Mouse (Mus musculus): ENCODE results near the gene Heatr5b. TPM values are rescaled to one million over a fixed set of nuclear protein-coding genes. Genes with fewer than 3 reads are reported as not detected.

The Heatr5b gene
- polyA plus RNA-seq, 1 experiment from 2014 or later = 7.0 TPM

- 9% methylated on average over 6 of the region's 6 CpGs for WGBS
- no peak overlapping the region for H3K4me3 ChIP-seq (ENCODE audit: low read depth, low read length)
- H3K9me3 ChIP-seq (ENCODE audit: control insufficient read depth) = no peaks in the 10 kb centered on the region
- no peaks in the 10 kb centered on the region for H3K4me1 ChIP-seq (replicated peaks; ENCODE audit: control insufficient read depth, insufficient read depth, low read length)
- no peaks in the 10 kb centered on the region for H3K27me3 ChIP-seq (replicated peaks; ENCODE audit: control insufficient read depth, insufficient read depth, low read length)
- peak; percentile 95 for ATAC-seq
- no peak overlapping the region for H3K4me2 ChIP-seq (replicated peaks; ENCODE audit: low read depth)
- H3K9ac ChIP-seq (ENCODE audit: low read depth, low read length) = no peak overlapping the region
- H3K36me3 ChIP-seq (ENCODE audit: control insufficient read depth, insufficient read depth) = 0 out of 2 replicates have a peak, but pooled peaks cover 3% of the 10 kb centered on the region
- peak overlapping the region; percentile 17 for H3K27ac ChIP-seq (ENCODE audit: low read depth, low read length)
- TF ChIP-seq CTCF (IDR thresholded peaks at IDR 0.05; ENCODE audit: low read depth) = no peak
Measured at GRCm38 (mm10) chr17:78724461-78725055, 110.6 kb downstream of the Heatr5b start.

GRCm38 (mm10) chr17:78721690-78722089 lies 113.5 kb downstream of the Heatr5b start:
- TF ChIP-seq CTCF (IDR thresholded peaks at IDR 0.05; ENCODE audit: low read depth) = no peak
- no peak overlapping the region for H3K4me3 ChIP-seq (ENCODE audit: low read depth, low read length)
- no peak overlapping the region for H3K9ac ChIP-seq (ENCODE audit: low read depth, low read length)
- H3K4me1 ChIP-seq (replicated peaks; ENCODE audit: control insufficient read depth, insufficient read depth, low read length) = no peaks in the 10 kb centered on the region
- peaks cover 16% of the 10 kb centered on the region for H3K36me3 ChIP-seq (ENCODE audit: control insufficient read depth, insufficient read depth)
- H3K9me3 ChIP-seq (ENCODE audit: control insufficient read depth) = no peaks in the 10 kb centered on the region
- no peak overlapping the region for H3K27ac ChIP-seq (ENCODE audit: low read depth, low read length)
- WGBS = 76% methylated on average over 7 of the region's 7 CpGs
- no peak overlapping the region for H3K4me2 ChIP-seq (replicated peaks; ENCODE audit: low read depth)
- ATAC-seq = no peak
- H3K27me3 ChIP-seq (replicated peaks; ENCODE audit: control insufficient read depth, insufficient read depth, low read length) = no peaks in the 10 kb centered on the region

DNA sequence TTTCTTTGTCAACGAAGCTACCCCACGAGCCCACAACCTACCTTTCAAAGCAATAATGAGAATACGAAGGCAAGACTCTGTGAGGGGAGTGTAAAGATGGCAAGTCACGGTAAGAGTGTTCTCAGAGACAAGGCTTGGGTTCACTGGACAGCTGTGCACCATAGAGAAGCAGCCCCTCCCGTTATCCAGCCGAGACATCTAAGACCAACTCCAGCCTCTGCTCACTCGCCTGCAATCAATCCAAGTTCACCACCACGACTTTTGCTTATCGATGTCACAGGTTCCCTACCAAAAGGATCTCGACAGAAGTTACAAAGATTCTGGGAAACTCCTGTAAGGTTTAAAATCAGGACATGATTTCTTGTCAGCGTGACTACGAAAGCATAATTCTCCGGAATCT lies 116.1 kb downstream of the Heatr5b start:
- no peak overlapping the region for H3K27ac ChIP-seq (ENCODE audit: low read depth, low read length)
- TF ChIP-seq CTCF (IDR thresholded peaks at IDR 0.05; ENCODE audit: low read depth) = no peak
- H3K4me1 ChIP-seq (replicated peaks; ENCODE audit: control insufficient read depth, insufficient read depth, low read length) = no peaks in the 10 kb centered on the region
- H3K4me2 ChIP-seq (replicated peaks; ENCODE audit: low read depth) = no peak overlapping the region
- H3K4me3 ChIP-seq (ENCODE audit: low read depth, low read length) = no peak overlapping the region
- no peaks in the 10 kb centered on the region for H3K27me3 ChIP-seq (replicated peaks; ENCODE audit: control insufficient read depth, insufficient read depth, low read length)
- 92% methylated on average over 13 of the region's 13 CpGs for WGBS
- ATAC-seq = no peak
- H3K36me3 ChIP-seq (ENCODE audit: control insufficient read depth, insufficient read depth) = peaks cover 16% of the 10 kb centered on the region
- H3K9ac ChIP-seq (ENCODE audit: low read depth, low read length) = no peak overlapping the region
- no peaks in the 10 kb centered on the region for H3K9me3 ChIP-seq (ENCODE audit: control insufficient read depth)

GRCm38 (mm10) chr17:78710258-78710657 lies 124.9 kb downstream of the Heatr5b start:
- no peak overlapping the region for H3K27ac ChIP-seq (ENCODE audit: low read depth, low read length)
- H3K27me3 ChIP-seq (replicated peaks; ENCODE audit: control insufficient read depth, insufficient read depth, low read length) = no peaks in the 10 kb centered on the region
- H3K4me1 ChIP-seq (replicated peaks; ENCODE audit: control insufficient read depth, insufficient read depth, low read length) = no peaks in the 10 kb centered on the region
- H3K9ac ChIP-seq (ENCODE audit: low read depth, low read length) = no peak overlapping the region
- 0 out of 2 replicates have a peak, but pooled peaks cover 6% of the 10 kb centered on the region for H3K36me3 ChIP-seq (ENCODE audit: control insufficient read depth, insufficient read depth)
- TF ChIP-seq CTCF (IDR thresholded peaks at IDR 0.05; ENCODE audit: low read depth) = no peak
- H3K4me2 ChIP-seq (replicated peaks; ENCODE audit: low read depth) = no peak overlapping the region
- H3K9me3 ChIP-seq (ENCODE audit: control insufficient read depth) = 0 out of 2 replicates have a peak, but pooled peaks cover 5% of the 10 kb centered on the region
- WGBS = 69% methylated on average over 2 of the region's 2 CpGs
- no peak for ATAC-seq
- H3K4me3 ChIP-seq (ENCODE audit: low read depth, low read length) = no peak overlapping the region

DNA sequence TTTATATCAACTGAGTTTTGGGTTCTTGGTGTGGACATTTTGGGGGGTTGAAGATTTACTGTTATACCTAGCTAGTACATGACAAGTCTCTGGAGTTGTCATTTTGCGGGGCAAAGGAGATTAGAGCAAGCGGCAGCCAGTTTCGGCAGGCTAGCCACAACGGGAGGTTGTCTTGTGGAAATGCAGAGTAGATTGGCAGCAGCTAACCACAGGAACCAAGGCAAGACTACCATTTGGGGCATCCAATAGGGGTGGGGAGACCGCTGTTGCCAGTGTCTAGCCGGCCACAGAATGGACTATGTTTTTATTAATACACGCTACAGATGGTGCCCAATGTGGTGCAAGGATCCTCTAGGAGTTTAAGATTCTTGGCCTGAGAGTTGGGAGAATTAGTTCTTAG lies 126.7 kb downstream of the Heatr5b start:
- no peaks in the 10 kb centered on the region for H3K4me1 ChIP-seq (replicated peaks; ENCODE audit: control insufficient read depth, insufficient read depth, low read length)
- peaks cover 13% of the 10 kb centered on the region; the same call in 1 of the 2 replicates for H3K36me3 ChIP-seq (ENCODE audit: control insufficient read depth, insufficient read depth)
- H3K9ac ChIP-seq (ENCODE audit: low read depth, low read length) = no peak overlapping the region
- WGBS = 84% methylated on average over 7 of the region's 7 CpGs
- H3K27ac ChIP-seq (ENCODE audit: low read depth, low read length) = no peak overlapping the region
- 0 out of 2 replicates have a peak, but pooled peaks cover 5% of the 10 kb centered on the region for H3K9me3 ChIP-seq (ENCODE audit: control insufficient read depth)
- no peak for ATAC-seq
- H3K4me3 ChIP-seq (ENCODE audit: low read depth, low read length) = no peak overlapping the region
- H3K4me2 ChIP-seq (replicated peaks; ENCODE audit: low read depth) = no peak overlapping the region
- no peak for TF ChIP-seq CTCF (IDR thresholded peaks at IDR 0.05; ENCODE audit: low read depth)
- no peaks in the 10 kb centered on the region for H3K27me3 ChIP-seq (replicated peaks; ENCODE audit: control insufficient read depth, insufficient read depth, low read length)

DNA sequence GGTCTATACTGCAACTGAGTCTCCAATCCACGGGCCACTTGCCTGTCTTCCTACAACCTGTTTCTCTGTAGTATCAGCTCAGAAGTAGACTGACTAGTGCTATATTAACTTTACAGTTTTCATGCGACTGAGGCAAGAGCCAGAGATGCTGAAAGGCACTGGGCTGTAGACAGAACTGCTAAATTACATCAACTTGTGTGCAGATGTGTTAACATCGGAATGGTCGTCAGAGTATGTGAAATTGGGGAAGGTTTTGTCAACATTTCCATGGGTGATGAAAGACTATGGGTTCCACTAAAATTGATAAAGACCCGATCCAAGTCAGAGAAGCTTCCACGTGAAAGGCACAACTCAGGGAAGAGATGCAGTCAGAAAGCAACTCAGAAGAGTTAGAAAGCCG lies 132.2 kb downstream of the Heatr5b start:
- no peak for ATAC-seq
- WGBS = 87% methylated on average over 7 of the region's 7 CpGs
- Histone ChIP-seq H3K27ac (ENCODE audit: low read depth, low read length) (no peak overlapping the region), H3K36me3 (ENCODE audit: control insufficient read depth, insufficient read depth) (peaks cover 13% of the 10 kb centered on the region; the same call in 1 of the 2 replicates), H3K4me3 (ENCODE audit: low read depth, low read length) (no peak overlapping the region), H3K27me3 (replicated peaks; ENCODE audit: control insufficient read depth, insufficient read depth, low read length) (no peaks in the 10 kb centered on the region), H3K4me1 (replicated peaks; ENCODE audit: control insufficient read depth, insufficient read depth, low read length) (no peaks in the 10 kb centered on the region), H3K4me2 (replicated peaks; ENCODE audit: low read depth) (no peak overlapping the region), H3K9ac (ENCODE audit: low read depth, low read length) (no peak overlapping the region), H3K9me3 (ENCODE audit: control insufficient read depth) (0 out of 2 replicates have a peak, but pooled peaks cover 5% of the 10 kb centered on the region)
- no peak for TF ChIP-seq CTCF (IDR thresholded peaks at IDR 0.05; ENCODE audit: low read depth)

Other genes with a start within 250 kb of the Heatr5b start
- gene Strn, start 98.2 kb downstream of the Heatr5b start, polyA plus RNA-seq (2015; fragmentation: Nextera tagmentation; extraction: Ambion mirVana) = 3.8 and 4.3 TPM in 2 replicates
- gene Gpatch11, start 203 bp upstream of the Heatr5b start, polyA plus RNA-seq (2015; fragmentation: Nextera tagmentation; extraction: Ambion mirVana) = 64.7 and 65.1 TPM in 2 replicates
- gene Eif2ak2, start 47.2 kb upstream of the Heatr5b start, polyA plus RNA-seq (2015; fragmentation: Nextera tagmentation; extraction: Ambion mirVana) = 23.4 and 25.1 TPM in 2 replicates
- gene Sult6b1, start 71.6 kb upstream of the Heatr5b start, polyA plus RNA-seq (2015; fragmentation: Nextera tagmentation; extraction: Ambion mirVana) = 0.25 TPM in 2 replicates
- gene Cebpzos, start 81.1 kb upstream of the Heatr5b start, polyA plus RNA-seq (2015; fragmentation: Nextera tagmentation; extraction: Ambion mirVana) = 113 and 114 TPM in 2 replicates
- 30.8 and 36.0 TPM in 2 replicates for gene Cebpz, start 101.7 kb upstream of the Heatr5b start, polyA plus RNA-seq (2015; fragmentation: Nextera tagmentation; extraction: Ambion mirVana)
- gene Ndufaf7, start 101.8 kb upstream of the Heatr5b start, polyA plus RNA-seq (2015; fragmentation: Nextera tagmentation; extraction: Ambion mirVana) = 24.1 and 29.7 TPM in 2 replicates
- 9.9 and 11.1 TPM in 2 replicates for gene Prkd3, start 185.5 kb upstream of the Heatr5b start, polyA plus RNA-seq (2015; fragmentation: Nextera tagmentation; extraction: Ambion mirVana)
- gene Qpct, start 216.5 kb upstream of the Heatr5b start, polyA plus RNA-seq (2015; fragmentation: Nextera tagmentation; extraction: Ambion mirVana) = 23.9 and 24.8 TPM in 2 replicates